Mouse (Mus musculus): ENCODE measurements around the gene Iqschfp. TPM values are rescaled to one million over a fixed set of nuclear protein-coding genes. Genes with fewer than 3 reads are reported as not detected.

Iqschfp gene
- total RNA-seq, 2 experiments from 2014 or later, result 9.5 to 13.2 TPM

DNA sequence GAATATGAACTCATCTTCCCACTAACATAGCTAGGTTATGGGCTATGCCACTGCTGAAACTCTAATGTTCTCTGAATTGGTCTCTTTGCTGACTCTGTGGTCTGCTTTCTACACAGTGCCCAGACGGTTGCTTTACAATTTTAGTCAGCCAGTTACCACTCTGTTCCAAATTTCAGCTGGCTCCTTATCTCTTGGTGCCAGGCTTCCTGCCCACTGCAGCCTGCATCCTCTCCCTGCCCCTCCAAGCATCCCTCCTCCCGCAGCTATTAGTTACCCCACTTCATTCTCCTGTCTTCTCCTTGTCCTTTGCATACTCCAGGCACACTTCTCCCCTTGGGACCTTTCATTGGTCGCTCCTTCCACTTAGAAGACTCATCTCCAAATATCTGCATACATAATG, 268.7 kb downstream of the Iqschfp start:
- intact Hi-C loops (cut with DNase I), result no loop called here
- no peak for DNase-seq (ENCODE audit: low spot score in 2 of 2)

DNA sequence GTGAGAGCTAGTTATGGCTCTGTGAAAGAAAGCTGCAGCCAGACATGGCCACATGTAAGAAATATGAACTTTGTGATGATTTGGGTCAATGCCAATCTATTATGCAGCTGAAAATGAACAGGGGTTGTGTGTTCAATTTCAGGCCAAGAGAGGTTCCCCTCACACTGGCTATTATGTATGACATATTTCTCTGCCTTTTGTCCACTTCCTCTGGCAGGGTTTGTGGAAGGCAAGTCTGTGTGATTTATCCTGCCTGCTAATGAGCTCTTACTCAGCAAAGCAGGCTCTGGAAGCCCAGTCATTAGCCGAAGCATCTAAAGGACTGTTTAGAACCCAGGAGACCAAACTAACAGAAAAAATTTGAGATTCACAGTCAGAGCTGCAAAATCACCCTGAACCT, 286.2 kb downstream of the Iqschfp start:
- no peak for DNase-seq (ENCODE audit: low spot score in 2 of 2)
- intact Hi-C loops (cut with DNase I), result no loop called here

DNA sequence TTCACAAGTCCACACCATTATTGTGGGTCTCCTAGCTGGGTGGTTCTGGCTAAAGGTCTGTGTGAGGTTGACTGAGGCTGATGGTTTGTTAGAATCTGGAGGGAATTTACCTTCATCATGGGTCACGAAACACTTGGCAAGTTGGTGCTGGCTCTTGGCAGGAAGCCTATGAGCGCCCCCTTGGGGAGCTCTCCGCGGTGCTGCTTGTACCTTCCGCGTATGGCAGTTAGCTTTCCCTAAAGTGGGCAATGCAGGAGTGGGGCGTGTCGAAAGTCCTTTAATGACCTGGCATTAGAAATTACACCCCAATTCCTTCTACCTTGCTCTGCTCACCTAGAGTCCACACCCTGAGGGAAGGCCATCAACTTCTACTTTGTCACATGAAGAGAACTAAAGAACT, 295.4 kb downstream of the Iqschfp start:
- intact Hi-C loops (cut with DNase I), result no loop called here
- DNase-seq (ENCODE audit: low spot score in 2 of 2), result no peak

DNA sequence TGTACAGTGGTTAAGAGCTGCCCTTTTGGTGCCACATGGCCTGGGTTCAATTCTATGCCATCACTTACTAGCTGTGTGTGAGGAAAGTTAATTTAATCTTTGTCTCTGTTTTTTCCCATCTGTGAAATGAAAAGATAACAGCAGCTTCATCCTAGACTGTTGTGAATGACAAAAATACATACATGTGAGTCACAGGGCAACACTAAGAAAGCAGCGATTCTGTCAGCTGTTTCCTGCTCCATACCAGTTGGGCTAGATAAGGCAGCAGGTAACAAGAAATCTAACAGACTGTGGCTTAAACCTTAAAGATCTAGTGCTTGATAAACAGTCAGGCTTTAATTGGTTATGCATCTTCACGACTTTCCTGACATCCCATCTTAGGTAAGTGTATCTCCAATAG, 297.1 kb downstream of the Iqschfp start:
- intact Hi-C loops (cut with DNase I), result no loop called here
- DNase-seq (ENCODE audit: low spot score in 2 of 2), result no peak

DNA sequence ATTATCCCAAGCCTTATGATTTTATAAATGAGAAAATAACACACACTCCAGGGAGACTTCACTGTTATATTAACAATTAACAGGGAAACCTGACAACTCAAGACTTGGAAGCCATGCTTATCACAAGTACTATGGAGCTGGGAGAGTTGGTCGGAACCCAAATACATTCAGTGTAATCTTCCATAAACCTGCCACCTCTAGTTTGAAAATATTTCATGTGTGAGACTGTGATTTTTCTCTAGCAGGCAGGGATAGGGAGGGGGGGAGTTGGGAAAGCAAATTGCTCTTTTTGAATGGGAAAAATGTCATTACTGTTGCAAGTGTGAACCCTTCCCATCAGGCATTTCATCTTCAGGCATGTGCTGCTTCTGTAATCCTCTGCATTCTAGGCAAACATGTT, 304.9 kb downstream of the Iqschfp start:
- intact Hi-C loops (cut with DNase I), result no loop called here
- no peak for DNase-seq (ENCODE audit: low spot score in 2 of 2)

DNA sequence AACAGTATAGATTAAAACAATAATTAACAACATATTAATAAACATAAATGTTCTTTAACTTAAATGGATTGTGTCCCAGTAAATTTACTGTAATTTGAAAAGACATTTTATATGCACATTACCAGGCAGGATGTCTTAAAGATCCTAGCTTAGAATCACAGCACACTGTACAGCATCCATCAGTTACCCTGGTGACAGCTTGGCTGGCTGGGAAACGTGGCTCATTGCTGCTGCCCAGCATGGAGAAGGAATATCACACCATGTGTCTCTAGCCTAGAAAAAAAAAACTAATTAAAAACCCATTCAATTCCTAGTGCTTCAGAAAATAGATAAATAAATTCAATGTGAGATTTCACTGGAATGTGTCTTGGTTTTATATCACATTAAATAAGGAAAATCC, 309.2 kb downstream of the Iqschfp start:
- DNase-seq (ENCODE audit: low spot score in 2 of 2), result no peak
- intact Hi-C loops (cut with DNase I), result no loop called here

DNA sequence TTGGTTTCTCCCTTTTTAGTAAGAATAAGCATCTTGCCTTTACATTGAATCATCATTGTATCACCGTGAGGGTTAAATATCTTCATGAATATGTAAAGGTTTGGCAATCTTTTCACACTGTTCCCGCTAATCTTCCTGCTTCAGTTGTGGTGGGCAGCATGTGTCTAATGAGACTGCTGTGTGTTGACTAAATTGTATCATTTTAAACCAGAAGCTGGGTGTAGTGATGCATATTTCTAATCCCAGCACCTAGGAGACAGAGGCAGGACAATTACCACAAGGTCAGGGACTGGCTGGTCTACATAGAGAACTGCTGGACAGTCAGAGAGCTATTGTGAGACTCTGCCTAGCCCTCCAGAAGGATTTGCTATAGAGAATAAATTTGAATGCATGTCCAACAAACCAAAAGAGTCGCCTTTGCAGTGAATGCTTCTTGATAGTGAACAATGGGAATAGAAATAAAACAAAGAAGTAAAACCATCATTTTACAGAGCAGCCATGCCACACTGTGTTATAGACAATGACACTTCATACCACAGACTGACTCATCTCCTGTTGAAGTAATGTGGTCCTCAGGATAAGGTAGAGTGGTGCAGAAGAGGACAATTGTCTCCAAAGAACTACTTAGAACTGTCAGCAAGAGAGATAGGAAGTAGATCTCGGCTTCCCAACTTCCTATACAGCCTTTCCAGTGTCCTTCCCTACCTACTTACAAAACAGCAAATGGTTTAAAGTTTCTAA, 310.3 kb downstream of the Iqschfp start:
- DNase-seq (ENCODE audit: low spot score in 2 of 2), result no peak
- intact Hi-C loops (cut with DNase I), result no loop called here

DNA sequence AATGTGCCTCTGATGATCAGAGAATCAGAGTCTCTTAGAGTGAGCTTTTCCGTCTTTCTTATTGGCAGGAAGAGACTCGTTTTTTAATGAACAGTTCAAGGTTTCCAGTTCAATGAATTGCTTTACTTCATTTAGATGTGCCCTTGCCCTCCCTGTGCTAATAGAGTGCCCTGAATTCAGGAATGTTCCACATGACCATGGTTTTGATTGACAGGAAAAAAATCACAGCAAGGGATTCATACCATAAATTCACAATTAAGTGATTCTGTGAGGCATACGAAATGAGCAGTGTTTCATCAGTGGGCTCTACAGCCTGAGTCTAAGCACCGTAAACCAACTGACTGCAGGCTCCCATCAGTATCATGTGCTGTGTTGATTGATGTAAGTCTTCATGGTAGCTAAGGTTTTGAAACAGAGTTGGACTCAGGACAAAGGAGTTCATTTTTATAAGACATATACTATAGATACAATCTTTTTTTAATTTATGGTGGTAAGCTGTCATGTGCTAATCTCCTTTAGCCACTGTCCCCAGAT, 312.0 kb downstream of the Iqschfp start:
- intact Hi-C loops (cut with DNase I), result no loop called here
- no peak for DNase-seq (ENCODE audit: low spot score in 2 of 2)

DNA sequence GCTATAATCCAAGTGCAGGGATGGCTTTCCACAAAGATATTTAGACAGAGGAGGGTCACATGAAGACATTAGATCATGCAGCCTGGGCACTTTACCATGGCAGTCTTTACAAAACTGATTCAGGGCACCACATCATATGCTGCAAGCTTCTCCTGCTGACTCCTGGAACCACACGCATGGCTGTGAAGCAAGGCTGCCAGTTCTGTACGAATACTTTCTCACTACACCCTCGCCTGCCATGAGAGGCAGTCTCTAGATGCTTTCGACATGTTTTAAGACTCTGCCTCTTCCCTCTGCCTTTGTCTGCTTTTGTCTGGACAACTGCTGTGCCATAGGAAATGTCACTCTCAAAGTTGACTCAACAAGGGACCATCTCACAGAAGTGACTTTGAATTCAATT, 318.4 kb downstream of the Iqschfp start:
- intact Hi-C loops (cut with DNase I), result no loop called here
- DNase-seq (ENCODE audit: low spot score in 2 of 2), result no peak

DNA sequence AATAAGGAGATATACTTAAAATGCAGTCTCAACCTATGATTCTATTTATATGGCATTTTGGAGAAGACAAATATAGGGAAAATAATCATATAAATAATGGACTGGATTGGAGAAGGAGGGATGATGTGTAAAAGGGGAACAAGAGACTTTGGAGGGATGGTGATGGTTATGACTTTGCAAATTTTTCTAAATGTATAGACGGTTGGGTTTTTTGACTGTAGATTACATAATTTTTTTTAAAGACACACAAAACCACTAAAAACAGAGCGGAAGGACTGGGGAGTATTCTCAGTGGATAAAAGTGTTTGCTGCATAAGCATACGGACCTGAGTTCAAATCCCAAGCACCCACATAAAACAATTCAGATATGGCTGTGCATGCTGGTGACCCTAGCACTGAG, 329.4 kb downstream of the Iqschfp start:
- intact Hi-C loops (cut with DNase I), result no loop called here
- no peak for DNase-seq (ENCODE audit: low spot score in 2 of 2)

DNA sequence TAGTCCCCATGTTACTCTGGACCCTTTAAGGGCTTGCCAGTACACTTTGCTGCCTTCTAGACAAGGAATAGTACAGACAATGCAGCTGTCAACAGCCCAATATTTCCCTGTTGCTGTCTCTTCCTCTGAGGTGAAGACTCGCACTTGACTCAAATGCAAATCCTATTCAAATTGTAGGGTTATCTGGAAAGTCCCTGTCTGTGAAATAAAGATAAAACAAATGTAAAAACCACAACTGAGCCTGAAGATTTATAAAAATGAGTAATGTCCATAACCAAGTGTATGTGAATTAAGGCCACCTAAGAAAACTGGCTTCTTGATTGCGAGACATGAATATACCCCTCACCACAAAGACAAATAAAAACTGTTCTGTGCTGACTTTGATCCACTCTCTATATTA, 347.9 kb downstream of the Iqschfp start:
- intact Hi-C loops (cut with DNase I), result loop anchor here (5.0 kb wide), 1 partner anchor 298 kb away; no protein-coding TSS in a partner anchor
- DNase-seq (ENCODE audit: low spot score in 2 of 2), result no peak

DNA sequence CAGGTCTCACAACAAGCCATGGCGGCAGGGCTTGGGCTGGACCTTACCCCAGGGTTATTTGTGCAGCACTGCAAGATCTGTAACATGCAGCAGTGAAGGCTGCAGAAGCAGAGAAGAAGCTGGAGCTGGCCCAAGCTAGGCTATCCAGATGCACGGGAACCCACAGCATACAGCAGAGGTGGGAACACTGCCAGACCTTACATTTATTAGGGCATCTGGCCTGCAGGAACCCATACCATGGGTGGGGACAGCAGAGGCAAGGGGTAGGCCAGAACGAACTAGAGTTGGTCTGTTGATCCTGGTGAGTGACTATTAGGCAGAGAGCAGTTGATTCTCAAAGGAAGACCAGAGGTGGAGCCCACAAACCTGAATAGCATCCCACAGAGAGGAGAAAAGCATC, 351.2 kb downstream of the Iqschfp start:
- intact Hi-C loops (cut with DNase I), result loop anchor here (5.0 kb wide), 1 partner anchor 301 kb away; no protein-coding TSS in a partner anchor
- no peak for DNase-seq (ENCODE audit: low spot score in 2 of 2)

DNA sequence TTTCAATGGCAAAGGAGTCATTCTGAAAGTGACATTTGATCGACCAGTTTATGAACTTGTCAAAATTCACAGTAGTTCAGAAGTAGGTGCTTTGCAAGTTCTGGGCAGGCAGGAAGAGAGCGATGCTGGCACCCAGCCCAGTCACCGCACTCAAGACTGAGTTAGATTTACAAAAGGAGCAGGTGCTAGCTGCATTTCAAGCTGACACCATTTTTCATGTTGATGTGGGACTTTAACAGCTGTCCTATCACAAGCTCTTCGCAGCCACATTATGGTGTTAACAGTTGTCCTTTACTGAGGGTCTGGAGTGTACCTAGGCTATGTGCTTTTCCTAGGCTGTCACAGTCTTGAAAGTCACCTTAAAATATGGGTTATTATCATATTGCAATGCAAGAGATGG, 354.1 kb downstream of the Iqschfp start:
- peak in 1 of 2 experiments; percentile 24 for DNase-seq (ENCODE audit: low spot score in 2 of 2)

DNA sequence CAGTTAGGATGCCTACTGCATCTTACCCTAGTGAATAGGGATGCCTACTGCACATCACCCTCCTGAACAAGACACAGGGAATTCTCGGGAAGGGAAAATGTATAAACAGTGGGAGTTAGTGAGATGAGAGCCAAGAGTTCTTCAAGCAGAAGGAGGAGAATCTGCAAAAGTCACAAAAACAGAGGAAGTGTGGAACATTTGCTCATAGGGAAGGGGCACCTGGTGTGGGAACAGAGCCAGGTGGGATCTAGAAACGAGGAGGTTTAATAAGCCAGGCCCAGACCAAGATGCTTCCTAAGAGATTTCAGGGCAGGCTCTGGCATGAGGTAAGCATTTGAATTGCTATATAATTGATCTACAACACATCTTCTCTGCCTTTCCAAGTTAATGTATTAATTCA, 358.6 kb downstream of the Iqschfp start:
- no peak for DNase-seq (ENCODE audit: low spot score in 2 of 2)
- intact Hi-C loops (cut with DNase I), result no loop called here

More for the DNA sequence above, 354.1 kb downstream of the Iqschfp start:
- intact Hi-C loops (cut with DNase I), result no loop called here

DNA sequence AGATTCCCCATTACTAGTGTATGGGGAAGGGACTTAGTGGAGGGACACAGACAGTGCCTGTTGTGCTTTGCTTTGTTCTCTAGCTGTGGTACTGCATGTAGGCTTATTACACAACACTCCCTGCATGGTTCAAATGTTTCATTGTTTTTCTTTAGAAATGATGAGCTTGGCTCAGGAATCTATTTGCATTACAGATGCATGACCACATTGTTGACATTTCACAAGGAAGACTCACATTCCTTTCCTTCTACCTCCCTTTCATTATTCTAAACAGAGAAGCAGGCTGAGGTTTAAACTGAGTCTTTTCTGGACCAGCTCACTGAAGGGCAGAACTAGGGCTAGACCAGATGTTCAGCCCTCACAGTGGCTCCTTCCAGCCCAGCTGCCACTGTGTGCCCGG, 360.3 kb downstream of the Iqschfp start:
- DNase-seq (ENCODE audit: low spot score in 2 of 2), result no peak
- intact Hi-C loops (cut with DNase I), result no loop called here

DNA sequence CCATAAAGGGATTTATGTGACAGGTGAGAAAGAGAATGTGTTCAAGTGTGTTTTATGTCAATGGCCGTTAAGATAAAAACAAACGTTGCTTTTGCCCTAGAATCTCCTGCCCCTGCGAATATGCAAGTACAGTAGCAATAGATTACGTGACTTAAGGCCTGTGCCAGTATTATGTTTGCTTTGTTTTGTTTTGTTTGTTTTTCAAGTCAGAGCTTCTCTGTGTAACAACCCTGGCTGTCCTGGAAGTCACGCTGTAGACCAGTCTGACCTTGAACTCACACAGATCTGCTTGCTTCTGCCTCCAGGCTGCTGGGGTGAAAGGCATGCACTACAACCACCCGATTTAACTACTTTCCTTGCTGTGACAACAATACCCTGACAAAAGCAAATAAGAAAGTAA, 370.3 kb downstream of the Iqschfp start:
- no peak for DNase-seq (ENCODE audit: low spot score in 2 of 2)

DNA sequence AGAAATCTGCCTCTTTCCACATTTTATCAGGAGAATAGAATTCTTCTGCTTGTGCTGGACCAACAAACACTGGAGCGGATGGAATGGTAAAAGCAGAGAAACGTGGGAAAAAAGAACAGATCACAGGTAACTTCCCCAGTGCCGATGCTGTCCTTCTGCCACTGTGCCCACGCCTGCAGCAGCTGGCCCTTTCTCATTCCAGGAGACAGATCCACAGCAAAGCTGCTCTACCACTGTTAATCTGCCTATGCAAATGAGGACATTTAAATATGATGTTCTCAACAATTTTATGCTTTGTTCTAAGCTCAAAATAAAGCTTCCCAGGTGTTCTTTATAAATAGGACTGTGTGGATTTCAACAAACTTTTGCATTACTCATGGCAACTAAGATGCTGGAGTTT, 375.9 kb downstream of the Iqschfp start:
- no peak for DNase-seq (ENCODE audit: low spot score in 2 of 2)
- intact Hi-C loops (cut with DNase I), result no loop called here

More for the DNA sequence above, 370.3 kb downstream of the Iqschfp start:
- intact Hi-C loops (cut with DNase I), result no loop called here

DNA sequence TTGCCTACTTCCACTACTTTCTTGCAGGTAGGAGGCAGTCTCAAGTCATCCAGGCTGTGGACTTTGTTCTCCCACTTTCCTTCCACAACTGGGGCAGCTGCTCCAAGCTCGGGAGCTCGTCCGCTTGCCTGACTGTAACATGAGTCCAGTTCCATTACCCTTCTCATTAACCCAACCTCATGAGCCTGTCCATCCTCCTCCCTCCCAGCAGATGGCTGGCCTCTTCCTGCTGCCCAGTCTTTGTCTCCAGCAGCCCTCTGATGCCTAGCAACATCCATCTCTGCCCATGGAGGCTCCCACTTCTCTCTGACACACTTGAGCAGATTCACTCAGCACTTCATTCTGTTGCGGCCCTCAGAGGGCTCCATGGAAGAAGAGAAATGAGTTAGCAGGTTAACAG, 377.2 kb downstream of the Iqschfp start:
- intact Hi-C loops (cut with DNase I), result no loop called here
- no peak for DNase-seq (ENCODE audit: low spot score in 2 of 2)

DNA sequence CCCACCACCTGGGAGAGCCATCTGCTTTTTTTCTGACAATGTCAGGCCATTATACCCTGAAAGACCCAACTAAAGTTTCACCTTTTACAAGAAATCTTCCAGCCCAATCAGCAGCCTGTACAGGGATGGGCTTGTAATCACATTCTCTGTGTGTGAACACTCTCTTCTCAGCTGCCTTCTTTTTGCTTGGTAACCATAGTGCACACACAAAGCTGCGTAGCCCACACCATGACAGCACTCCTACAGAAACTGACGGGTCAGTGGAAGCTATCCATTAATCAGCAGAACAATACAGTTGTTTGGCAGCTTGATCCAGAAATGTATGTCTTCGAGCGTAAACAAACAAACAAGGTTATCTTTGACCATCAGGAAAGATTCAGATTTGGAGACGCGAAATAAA, 378.2 kb downstream of the Iqschfp start:
- intact Hi-C loops (cut with DNase I), result no loop called here
- DNase-seq (ENCODE audit: low spot score in 2 of 2), result no peak

DNA sequence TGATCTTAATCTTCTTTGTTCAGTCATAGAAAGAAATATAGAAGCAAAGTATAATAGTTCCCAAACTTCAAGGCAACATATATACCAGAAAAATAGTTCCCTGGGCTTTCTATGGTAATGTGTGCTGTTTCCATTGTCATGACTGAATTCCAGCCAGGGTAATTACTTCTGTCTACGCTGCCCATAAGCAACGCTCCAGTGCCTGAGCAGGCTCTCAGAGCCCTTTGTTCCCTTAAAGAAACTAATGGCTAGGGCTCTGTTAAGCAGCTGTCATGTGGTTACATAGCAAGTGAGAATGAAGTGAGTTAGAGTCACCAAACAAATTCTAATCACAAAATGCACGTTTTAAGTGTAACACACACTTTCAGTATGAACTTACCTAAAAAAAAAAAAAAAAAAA, 379.4 kb downstream of the Iqschfp start:
- DNase-seq (ENCODE audit: low spot score in 2 of 2), result no peak
- intact Hi-C loops (cut with DNase I), result no loop called here

DNA sequence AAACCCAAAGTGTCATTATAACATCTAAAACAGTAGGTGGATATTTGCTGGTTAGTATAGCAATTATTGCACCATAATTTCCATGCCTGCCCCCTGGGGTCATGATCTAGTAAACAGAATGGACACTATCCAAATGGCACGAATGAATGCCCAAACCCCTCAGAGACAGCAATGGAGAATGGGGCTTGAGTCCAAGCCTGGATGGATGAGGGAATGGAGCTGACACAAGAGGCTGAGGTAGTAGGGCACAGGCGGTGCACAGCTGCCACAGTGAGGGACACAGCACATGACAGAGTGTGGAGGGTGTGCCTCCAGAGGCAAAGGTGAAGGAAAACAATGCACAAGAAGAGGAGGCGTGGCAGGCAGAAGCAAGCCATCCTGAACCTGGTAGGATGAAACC, 379.8 kb downstream of the Iqschfp start:
- intact Hi-C loops (cut with DNase I), result no loop called here
- DNase-seq (ENCODE audit: low spot score in 2 of 2), result no peak
